Mouse (Mus musculus) frontal cortex, postnatal 25 days (tissue): ENCODE results near the gene Pcsk1n.
"Not testable (repeated sequence)": the region's sequence is repeated elsewhere in the genome, so short reads cannot be mapped to it uniquely, and the experiment has no call there.

Experiments used
- DNase-seq, 2 experiments: peaks; one replicate each; pipeline ENCODE4 v3.0.0; 2022; ENCODE audit warnings: low spot score in 2 of 2

The Pcsk1n gene

GRCm38 (mm10) chrX:7919601-7920383 is at the start of gene Pcsk1n:
Pcsk1n (plus strand) TSS chrX:7919822.
- peak; percentile 9 to 26 for DNase-seq

- no peak for DNase-seq
Measured at GRCm38 (mm10) chrX:7869826-7870225, 49.8 kb upstream of the Pcsk1n start.

GRCm38 (mm10) chrX:7878007-7878419 is 41.6 kb upstream of the Pcsk1n start, which contains the start of gene Pim2:
Pim2 (plus strand) TSS chrX:7878262.
- peak; percentile 43 to 69 for DNase-seq

- peak in 1 of 2 experiments; percentile 16 for DNase-seq
Measured at GRCm38 (mm10) chrX:7878495-7878894, 41.1 kb upstream of the Pcsk1n start.

GRCm38 (mm10) chrX:7879819-7880218 is 39.8 kb upstream of the Pcsk1n start:
- DNase-seq = peak in 1 of 2 experiments; percentile 24

GRCm38 (mm10) chrX:7883841-7884567 is 35.6 kb upstream of the Pcsk1n start, which contains the start of gene Slc35a2:
Slc35a2 (plus strand) TSS chrX:7884028.
- peak; percentile 46 to 57 for DNase-seq

- no peak for DNase-seq
Measured at GRCm38 (mm10) chrX:7898211-7898610, 21.4 kb upstream of the Pcsk1n start.

- DNase-seq = peak; percentile 69 to 72
Measured at GRCm38 (mm10) chrX:7898880-7899874, 20.4 kb upstream of the Pcsk1n start, which contains the start of the genes Pqbp1 and Timm17b. Pqbp1 (minus strand) TSS chrX:7899269. Timm17b (plus strand) TSS chrX:7899357.

DNA sequence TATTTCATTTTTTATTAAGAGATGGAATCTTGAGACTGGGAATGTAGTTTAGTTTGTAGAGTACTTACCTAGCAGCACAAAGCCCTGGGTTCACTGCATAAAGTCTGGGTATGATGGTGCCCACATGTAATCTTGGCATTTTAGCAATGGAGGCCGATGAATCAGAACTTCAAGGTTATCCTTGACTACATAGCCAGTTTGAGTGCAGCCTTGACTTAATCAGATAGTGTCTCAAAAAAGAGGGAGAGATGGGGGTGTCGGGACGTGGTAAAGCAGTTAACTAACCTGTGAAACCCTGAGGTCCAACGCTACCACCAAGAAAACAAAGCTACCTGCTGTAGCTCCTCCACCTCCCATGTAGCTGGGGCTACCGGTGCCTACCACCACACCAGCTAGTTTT is 15.2 kb upstream of the Pcsk1n start:
- DNase-seq = no peak

DNA sequence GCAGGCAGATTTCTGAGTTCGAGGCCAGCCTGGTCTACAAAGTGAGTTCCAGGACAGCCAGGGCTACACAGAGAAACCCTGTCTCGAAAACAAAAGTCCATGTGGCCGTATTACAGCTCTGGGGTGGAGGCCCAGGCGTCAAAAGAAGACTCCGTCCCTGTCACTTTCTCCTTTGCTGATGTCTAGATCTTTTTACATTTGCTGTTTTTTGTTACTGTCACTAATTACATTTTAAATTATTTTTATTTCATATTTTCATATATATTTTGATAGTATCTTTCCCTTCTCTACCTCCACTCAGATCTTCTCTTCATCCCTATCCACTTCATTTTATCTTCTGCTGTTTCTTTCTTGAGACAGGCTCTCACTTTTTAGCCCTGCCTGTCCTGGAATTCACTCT is 11.9 kb upstream of the Pcsk1n start, which contains the start of gene Gm10491:
Gene Gm10491 (minus strand): TSS at position 101 of the 400 bp plus-strand sequence.
- DNase-seq = no peak

DNA sequence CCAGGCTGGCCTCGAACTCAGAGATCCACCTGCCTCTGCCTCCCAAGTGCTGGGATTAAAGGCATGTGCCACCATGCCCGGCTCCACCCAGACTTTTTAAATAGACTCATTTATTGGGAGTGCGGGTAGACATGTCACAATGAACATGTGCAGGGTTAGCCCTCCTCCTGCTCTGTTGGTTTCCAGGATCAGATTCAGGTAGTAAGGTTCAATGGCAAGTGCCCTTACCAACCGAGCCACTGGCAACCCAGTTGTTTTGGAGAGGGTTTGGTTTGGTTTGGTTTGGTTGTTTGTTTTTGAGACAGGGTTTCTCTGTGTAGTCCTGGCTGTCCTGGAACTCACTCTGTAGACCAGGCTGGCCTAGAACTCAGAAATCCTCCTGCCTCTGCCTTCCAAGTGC is 10.4 kb upstream of the Pcsk1n start, which contains the start of gene Gm10490:
Gene Gm10490 (plus strand): TSS at position 301 of the 400 bp plus-strand sequence.
- DNase-seq = not testable (repeated sequence)

DNA sequence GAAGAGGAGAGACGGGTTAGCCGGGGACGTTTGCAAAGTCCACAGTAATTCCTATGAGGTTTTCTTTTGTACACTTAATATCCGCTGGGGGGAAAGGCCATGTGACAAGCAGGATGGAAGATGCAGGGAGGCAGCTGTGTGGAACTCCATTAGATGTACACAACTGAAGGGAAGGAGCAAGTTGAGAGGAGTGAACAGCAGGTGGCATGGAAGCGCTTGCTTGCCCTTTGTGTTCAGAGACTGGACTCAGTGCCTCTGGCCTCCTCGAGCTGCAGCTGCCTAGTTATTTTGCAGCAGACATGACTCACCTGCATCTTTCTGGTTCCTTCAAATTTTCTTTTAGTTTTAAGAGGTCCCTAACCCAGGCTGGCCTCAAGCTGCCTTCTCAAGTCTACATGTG is 9.1 kb upstream of the Pcsk1n start:
- no peak for DNase-seq

DNA sequence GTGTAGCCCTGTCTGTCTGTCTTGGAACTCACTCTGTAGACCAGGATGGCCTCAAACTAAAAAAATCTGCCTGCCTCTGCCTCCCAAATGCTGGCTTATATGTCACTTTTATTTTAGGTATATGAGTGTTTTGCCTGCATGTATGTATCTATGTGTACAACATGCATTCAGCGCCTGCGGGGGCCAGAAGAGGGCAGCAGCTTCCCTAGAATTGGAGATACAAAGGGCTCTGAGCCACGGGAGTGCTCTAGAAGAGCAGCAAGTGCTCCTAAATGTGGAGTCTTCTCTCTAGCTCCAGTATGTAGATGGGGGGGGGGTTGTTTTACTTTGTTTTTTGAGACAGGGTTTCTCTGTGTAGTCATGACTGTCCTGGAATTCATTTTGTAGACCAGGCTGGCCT is 4.0 kb upstream of the Pcsk1n start:
- DNase-seq = not testable (repeated sequence)

DNA sequence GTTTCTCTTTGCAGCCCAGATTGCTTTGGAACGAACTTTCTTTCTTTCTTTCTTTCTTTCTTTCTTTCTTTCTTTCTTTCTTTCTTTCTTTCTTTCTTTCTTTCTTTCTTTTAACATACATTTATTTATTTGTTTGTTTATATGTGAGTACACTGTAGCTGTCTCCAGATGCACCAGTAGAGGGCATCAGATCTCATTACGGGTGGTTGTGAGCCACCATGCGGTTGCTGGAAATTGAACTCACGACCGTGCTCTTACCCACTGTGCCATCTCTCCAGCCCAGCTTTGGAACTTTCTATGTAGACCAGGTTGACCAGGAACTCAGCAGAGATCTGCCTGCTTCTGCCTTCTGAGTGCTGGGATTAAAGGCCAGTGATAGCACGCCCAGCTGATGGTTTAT is 1.7 kb upstream of the Pcsk1n start:
- not testable (repeated sequence) for DNase-seq

GRCm38 (mm10) chrX:7922032-7922431 is 2.4 kb downstream of the Pcsk1n start:
- no peak for DNase-seq

DNA sequence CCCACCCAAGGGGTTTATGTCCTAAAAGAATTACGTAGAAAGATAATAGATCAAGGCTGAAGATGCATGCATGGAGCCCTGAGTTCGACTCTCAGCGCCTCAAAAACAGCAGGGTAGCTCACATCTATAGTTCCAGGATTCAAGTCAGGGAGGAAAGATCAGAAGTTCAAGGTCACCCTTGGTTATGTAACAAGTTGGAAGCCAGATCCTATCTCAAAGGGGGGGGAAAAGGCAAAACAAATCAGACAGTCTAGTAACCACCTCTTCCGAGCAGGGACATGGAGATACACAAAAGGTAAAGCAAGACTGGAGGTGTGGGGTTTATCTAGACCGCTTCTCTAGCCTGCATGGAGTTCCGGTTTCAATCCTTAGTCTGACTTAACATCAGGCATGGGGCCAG is 6.6 kb downstream of the Pcsk1n start:
- DNase-seq = no peak

DNA sequence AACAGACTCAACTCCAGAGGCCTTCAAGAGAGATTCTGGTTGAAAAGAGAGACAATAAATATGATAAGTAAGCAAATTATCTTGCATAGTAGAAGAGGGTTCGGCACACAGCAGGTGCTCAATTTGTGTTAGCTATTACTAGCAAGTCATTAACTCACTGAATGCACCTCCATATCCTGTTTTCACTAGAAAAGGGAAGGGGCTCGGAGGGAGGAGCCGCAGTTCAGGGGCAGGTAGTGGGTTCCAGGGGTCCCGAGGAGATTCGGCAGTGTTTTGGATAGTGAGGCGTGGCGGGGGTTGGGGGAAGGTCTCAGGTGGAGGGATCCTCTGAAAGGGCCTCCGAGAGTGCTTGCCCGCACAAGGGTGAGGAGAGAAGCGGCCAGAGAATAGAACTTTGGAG is 7.5 kb downstream of the Pcsk1n start:
- DNase-seq = no peak

DNA sequence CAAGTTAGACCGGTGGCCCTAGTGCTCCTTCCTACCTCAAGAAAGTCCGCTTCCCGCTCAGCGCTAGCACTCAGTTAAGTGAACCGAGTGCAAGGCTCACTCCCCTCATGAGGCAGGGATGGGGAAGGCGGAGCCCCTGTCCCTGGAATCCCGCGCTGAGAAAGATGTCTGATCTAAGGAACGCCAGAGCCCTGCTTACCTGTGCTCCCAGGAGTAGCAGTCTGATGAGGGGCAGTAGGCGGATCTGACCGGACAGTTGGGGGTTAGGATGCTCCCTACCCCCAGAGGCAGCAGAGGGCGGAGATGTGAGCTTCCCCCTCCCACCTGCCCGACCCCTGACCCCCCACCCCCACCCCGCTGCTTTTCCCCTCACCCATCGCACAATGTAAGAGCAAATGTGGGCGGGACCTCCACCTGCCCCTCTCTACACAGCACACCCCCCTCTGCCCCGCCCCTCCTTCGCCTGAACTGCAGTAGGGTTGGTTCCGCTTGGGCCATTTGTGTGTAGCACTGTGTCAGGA is 8.7 kb downstream of the Pcsk1n start, which contains the start of gene Eras:
Gene Eras (minus strand): TSS at position 338 of the 521 bp plus-strand sequence.
- no peak for DNase-seq

GRCm38 (mm10) chrX:7936874-7937273 is 17.3 kb downstream of the Pcsk1n start:
- DNase-seq = no peak

- DNase-seq = no peak
Measured at GRCm38 (mm10) chrX:7937667-7938066, 18.0 kb downstream of the Pcsk1n start.

DNA sequence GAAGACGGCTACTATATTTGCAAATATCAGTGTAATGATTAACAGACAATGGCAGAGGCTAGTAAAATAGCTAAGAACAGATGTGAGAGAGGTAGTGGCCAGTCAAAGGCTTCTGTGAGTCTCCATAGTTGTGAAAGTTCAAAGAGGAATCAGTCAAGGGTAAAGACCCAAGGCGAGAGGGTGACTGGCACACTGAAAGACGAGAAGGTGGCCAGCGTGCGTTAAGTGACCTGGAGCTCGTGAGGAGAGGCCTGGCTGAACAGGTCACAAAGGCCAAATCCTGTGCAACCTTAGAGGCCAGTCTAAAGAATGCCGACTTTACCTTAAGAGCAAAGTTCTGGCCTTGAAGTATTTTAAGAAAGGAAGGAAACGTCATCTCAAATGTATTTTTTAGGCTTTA is 26.0 kb downstream of the Pcsk1n start:
- no peak for DNase-seq
